Mouse (Mus musculus): ENCODE results near the gene Apoc4.
"Not testable (repeated sequence)": the region's sequence is repeated elsewhere in the genome, so short reads cannot be mapped to it uniquely, and the experiment has no call there.

Apoc4 gene

DNA sequence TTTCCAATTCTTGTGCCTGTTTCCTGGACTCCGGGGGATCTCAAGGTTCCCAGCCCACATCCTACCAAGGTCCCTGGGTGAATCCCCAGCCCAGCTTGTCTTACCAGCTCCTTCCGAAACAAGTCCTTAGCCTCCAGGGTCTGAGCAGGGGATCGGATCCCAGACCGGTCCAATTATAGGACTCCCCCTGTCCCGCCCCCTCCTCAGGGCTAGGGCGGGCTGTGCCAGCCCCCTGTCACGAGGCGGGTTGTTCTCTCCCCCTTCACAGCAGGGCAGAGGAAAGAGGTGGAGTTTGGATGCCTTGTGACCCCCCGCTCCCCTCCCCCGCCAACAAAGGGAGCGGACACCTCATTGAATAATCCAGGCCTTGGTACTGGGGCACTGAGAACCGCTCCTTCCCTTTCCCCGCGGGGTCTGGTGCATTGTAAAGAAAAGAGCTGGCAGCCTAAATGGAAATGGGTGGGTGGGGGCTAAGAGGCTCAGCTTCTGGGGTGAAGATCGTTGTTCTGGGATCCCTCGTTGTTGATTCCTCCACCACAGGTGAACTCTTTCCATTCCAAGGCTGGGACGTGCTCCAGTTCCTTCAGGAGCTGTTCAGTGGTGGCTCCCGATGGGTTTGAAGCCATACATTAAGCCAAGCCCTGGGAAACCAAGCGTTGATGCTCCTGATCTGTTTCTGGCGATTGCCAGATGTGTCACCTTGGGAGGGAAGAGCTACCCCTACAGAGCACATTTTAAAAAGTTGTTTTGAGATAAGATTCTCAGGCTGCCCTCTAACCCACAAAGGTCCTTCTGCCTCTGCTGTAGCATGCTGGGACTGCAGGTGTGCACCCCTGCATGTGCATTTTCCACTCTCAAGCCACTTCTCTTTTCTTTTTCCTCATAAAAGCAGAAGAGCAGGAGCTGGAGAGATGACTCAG lies 17.9 kb upstream of the Apoc4 start, which contains the start of gene Apoe:
Gene Apoe, minus strand, starts transcription at position 282 of the 920 bp plus-strand sequence.
- DNase-seq (ENCODE audit: low spot score): no peak

DNA sequence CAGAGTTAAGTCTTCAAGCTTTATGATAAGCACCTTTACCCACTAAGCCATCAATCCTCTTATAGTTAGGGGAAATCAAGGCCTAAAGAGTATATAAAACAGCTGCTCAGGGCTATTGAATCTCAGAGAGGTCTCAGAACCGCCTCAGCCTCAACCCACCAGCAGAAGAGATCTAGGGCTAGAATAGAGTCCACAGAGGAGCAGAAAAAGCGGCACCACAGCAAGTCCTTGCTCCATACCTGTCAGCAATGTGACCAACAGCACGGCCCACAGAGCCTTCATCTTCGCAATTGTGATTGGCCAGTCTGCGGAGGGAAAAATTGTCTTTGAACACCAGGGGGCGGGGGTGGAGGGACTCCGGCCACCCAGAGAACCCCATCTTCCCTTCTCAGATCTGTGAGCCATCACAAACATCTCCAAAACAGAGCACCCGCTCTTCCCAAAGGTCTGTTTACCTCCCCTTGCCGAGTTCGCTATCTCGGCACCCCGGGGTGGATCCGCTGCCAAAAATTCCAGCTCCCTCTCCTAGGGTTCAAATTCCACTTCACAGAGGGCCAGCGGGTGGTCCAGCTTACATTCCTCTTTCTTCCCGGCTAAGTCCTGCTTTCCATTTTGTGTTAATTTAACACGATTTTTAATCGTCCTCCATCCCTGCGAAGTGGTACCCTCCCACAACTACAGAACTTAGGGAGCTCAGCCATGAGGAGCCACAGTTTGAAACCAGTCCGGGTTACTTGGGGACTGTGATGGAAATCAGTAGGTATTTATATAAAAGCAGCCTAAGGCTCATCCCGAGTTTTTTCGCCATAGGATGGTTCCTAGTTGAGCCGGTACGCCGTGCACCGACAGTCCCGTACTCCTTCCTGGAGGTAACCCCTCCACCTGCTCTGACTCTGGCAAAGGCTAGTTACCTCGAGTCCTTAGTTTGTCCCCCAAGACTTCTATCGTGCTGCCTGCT lies 16.9 kb upstream of the Apoc4 start:
- DNase-seq (ENCODE audit: low spot score): no peak

DNA sequence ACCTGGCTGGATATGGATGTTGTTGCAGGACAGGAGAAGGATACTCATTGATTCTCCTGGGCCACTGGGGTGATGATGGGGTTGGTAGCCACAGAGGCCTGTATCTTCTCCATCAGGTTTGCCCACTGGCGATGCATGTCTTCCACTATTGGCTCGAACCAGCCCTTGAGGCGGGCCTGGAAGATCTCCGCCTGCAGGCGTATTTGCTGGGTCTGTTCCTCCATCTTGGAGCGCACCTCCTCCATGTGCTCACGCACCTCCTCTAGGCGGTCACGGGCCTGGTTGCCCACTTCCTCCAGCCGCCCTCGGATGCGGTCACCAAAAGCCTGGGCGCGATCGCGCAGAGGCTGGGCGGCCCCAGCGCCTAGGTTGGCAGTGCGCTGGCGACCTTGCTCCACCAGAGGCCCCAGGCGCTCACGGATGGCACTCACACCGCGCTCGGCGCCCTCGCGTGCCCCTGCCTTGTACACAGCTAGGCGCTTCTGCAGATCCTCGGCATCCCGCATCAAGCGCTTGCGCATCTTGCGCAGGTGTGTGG lies 15.1 kb upstream of the Apoc4 start:
- no peak for DNase-seq (ENCODE audit: low spot score)

DNA sequence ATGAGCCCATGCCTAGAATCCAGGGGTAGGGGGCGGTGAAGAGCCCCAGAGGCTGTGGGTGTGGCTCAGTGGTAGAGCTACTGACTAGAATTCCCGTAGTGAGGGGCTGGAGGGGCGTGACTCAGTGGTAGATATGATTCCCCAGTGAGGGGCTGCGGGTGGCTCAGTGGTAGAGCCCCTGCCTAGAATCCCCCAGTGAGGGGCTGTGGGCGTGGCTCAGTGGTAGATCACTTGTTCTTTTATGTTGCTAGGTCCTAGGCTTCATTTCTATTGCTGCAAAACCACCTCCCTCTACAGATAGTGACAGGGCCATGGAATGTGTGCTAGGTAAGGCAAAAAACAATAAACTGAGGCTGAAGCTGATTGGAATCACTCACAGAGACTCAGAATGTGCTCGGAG lies 14.6 kb upstream of the Apoc4 start:
- DNase-seq (ENCODE audit: low spot score): no peak

DNA sequence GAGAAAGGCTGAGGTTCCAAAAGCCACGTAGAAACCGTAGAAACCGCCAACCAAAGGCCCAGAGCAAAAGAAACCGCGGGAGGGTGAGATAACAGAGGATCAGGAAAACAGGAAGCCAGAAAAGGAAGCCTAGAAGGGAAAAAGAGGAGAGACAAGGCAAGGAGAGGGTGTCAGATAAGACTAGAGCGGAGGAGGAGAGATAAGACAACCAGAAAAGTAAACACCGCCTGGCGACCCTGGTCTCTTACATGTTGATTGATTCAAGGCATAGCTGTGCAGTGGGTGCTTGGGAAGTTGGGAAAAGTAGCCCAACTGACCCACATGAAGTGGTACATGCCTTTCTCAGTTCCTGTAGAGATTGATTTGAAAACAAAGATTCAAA lies 13.9 kb upstream of the Apoc4 start:
- DNase-seq (ENCODE audit: low spot score): no peak

DNA sequence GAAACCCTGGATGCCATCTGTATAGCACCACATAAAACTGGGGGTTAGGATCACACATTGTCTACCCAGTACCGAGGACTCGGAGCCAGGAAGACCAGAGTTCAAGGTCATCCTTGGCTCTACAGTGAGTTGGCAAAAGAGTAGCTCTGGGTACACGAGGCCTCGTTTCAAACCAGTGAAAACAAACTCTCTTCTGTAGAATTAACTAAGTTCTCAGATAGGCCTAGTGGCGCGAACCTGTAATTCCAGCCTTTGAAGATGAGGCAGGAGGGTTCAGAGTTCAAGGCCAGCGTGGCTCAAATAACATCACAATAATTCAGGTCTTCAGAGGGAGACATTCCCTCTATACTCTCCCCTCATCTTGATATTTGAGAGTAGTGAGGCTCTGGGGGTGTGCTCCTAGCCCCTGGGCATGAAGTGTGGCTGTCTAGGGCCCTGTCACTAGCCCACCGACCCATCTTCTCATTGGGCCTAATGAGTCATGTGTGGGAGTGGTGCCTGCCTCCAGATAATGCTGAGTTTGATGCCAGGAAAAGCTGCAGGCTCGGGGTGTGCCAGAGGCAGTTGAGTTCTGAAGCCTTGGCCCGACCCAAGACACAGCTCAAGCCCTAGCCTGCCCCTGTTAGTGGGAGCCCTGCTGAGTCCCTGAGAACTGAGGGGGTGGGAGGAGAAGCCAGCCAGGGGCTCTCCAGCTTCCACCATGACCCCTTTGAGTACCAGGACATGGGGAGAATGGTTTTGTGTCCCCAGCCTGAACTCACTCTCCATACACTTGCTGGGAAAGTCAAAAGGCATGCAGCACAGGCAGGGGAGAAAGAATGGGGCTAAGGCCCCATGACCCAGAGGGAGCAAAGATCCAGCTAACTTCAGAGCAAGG lies 13.3 kb upstream of the Apoc4 start:
- DNase-seq (ENCODE audit: low spot score): no peak

DNA sequence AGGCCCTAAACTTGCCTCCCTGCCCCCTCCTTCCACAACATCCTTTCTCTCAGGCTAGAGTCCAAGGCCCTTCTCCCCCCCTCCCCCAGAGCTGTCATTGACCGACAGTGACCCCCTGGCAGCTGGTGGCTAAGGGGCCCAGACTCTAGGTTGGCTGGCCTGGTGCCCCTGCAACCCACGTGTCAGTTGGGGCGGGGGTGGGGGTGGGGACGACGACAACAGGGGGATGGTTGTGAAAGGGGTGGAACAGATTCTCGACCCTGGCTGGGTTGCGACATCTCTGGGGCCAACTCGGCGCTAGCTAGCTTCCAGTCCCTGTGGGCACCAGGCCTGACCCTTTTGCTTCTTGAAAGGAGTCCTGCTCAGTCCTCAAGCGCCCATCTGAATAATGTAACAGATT lies 12.1 kb upstream of the Apoc4 start:
- no peak for DNase-seq (ENCODE audit: low spot score)

DNA sequence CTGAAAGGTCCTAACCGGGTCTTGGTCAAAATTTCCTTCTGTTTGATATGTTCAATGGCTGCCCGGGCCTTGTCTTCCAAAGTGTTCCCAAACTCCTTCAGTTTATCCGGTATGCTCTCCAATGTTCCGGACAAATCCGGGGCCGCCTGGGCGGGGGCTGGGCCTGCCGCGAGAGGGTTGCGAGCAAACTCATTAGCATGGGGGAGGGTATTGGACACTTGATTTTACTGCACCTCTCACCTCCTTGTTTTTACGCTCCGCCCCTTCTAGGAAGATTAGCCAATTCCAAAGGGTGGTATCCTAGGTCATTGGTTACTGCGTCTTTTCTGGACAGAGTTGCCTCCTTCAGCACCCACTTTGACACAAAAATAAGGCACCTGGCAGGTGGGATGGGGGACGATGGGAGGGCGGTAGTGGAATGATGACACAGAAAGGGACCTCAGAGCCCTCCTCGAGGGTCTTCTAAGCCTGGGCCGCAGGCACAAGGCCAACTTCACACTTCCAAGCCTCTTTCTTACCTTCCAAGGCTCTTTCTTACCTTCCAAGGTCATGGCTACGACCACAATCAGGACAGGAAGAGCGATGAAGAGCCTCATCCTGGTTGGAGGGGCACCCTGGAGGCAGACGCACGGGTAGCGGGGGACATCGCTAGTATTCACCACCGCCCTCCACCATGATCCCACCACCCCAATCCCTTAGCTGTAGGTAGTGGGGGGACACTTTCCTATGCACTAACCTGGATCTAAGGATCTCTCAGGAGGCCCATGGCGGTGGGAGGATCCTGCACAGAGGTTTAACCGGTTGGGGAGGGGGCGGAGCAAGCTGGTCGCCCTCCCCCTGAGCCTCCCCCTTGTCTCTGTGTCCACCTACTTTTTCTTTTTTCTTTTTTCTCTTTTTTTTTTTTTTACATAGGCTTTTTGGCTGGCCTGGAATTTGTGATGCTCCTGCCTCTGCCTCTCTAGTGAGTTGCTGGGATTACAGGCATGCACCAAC lies 10.9 kb upstream of the Apoc4 start, which contains the start of gene Apoc1:
Gene Apoc1, minus strand, starts transcription at position 788 of the 993 bp plus-strand sequence.
- DNase-seq (ENCODE audit: low spot score): no peak

DNA sequence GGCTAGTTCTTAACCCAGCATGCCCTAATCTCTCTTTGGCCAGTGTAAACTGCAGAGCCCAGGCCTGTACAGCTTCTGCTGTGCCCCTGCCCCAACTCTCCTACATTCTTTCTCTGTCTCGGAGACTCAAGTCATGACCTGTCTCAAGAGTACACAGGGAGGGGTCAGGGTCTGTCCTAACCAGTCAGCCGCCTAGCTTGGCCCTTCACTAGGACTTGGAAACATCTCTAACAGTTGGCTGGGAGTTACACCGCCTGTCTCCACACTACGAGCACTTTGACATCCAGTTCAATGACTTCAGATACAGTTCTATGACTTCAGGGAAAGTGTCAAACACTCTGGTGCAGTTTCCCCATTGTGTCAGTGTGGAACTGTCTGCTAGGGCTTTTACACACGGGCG lies 10.2 kb upstream of the Apoc4 start:
- no peak for DNase-seq (ENCODE audit: low spot score)

DNA sequence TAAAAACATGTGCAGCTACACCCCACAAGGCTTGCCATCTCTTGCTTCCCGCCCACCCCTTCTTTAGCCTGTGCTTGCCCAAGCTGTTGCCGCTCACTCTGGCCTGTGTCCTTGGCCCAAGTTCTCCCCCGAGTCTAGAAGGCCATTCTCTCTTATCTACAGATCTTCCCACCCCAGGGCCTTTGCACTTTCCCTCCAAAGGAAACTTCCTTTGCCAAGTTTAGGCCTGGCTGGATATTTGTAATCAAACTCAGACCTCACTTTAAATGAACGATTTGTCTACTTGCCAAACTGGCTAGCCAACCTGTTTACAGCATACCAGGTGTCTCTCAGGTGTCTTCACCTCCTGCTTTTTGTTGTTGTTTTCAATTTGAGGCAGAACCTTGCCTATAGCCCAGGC lies 9.6 kb upstream of the Apoc4 start:
- DNase-seq (ENCODE audit: low spot score): no peak

DNA sequence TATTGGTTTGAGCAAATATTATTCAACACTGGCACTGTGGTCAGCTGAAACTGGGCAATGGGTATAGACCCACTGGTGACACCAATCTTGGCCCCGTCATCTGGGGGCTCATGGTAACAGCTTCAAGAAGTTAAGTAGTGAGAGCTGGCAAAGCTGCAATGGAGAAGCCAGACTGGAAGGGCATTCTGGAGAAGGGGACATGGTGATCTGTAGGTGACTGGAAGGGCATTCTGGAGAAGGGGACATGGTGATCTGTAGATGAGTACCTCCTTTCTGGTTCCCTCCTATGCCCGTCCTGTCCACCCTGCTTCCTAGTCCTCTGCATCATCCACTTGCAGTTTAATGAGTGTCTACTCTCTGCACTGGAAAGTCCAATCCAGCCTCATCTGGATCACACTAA lies 7.3 kb upstream of the Apoc4 start:
- DNase-seq (ENCODE audit: low spot score): no peak

DNA sequence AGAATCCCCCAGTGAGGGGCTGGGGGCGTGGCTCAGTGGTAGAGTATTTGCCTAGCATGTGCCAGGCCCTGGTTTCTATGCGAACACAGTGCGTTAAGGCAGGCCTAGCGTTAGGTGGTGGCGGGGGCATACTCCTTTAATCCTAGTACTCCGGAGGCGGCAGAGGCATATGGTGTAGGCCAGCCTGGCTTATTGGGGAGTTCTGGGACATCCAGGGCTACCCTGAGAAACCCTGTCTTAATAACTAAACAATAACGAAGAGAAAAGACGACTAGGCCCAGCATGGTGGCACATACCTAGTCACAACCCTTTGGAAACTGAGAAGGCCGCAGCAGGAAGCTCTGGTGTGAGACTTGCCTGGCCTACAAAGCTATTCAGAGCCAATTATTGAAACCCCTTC lies 6.8 kb upstream of the Apoc4 start:
- DNase-seq (ENCODE audit: low spot score): no peak

DNA sequence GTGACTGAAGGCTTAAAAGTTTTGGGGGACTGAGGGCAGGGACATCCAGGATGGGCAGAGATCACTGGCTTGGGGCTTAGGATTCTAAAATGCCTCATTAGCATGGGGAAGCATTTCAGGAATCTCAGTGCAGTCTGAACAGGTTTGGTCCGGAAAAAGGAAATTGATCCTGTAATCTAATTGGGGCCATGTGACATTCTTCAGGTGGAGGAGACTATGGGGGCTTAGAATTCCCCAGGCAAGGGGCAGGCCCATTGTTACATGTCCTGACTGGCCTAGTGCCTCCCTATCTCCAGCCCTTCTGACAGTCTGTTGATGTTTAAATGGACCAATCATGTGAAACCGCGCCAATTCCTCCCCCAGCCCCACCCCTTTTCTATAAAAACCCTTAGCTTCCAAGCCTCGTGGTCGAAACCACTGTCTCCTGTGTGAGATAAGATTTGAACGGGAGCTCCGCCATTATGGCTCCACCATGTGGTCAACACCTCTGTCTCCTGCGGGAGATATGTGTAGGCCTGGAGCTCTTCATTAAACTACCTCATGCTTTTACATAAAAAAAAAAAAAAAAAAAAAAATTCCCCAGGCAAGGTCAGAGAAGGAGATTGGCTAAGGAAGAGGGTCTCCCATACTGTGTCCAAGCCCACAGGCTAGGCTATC lies 5.8 kb upstream of the Apoc4 start:
- DNase-seq (ENCODE audit: low spot score): not testable (repeated sequence)

DNA sequence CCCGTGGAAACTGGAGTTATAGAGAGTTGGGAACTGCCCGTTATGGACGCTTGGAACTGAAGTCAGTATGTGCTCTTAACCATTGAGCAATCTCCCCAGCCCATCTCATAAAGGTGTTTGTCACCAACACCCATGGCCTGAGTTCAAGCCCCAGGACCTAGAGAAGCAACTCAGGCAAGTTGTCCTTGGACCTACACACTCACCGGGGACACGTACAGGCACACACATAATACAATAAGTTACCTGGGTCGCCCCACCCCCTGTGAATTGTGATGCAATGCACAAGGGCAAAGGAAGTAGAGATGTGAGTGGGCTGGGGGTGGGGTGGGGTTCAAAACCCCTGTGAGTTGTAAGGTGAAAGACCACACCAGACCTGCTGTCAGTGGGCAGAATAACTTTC lies 5.2 kb upstream of the Apoc4 start:
- DNase-seq (ENCODE audit: low spot score): no peak

DNA sequence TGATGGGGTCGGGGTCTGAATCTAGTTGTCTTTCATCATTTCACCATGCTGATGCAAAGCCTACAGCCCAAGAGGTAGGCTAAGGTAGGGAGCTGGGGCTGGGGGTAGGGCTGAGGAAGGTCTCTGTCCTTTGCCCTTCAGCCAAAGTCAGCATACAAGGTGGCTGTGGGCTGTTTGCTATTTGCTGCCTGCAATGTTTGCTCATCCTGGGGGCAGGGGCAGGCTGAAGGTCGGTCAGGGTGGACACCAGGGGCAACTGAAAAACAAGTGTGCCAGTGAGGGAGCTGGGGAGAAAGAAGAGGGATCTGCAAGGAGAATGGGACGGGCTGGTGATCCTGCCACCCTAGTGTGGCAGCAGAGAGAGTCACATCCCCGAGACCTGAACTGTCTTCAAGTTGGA lies 4.1 kb upstream of the Apoc4 start:
- DNase-seq (ENCODE audit: low spot score): no peak

DNA sequence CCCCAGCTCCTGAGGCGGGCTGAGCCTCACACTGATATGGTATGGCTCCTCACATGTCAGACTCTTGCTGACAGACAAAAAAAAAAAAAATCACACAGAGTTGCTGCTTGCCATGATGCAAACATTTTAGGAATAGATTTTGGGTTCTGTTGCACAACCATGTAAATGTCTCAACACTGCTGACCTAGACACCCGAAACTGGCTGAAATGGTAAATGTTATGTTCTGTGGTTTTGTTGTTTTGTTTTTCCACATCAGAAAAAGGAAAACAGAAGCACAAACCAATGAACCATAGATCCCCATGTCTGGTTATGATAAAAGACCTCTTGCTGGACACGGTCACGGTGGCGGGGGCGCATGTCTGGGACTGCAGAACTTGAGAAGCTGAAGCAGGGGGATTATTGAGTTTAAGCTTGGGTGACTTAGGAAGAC lies 2.5 kb upstream of the Apoc4 start:
- DNase-seq (ENCODE audit: low spot score): no peak

DNA sequence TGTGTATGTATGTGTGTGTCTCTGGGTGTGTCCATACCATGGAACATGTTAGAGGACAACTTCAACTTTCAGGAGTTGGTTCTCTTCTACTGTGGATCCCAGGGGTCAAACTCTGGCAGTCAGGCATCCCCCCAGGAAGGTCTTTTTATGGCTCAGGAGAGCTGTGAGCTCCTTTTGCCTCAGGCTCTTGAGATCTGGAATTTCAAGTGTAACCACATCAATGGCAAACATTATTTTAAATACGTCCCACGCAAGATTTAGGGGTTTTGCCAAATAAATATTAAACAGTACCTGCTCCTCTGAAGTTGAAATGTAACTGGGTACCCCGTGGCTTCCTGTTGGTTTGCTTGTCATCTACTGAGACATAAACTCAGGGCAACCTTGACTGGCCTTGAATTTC lies 1.7 kb upstream of the Apoc4 start:
- no peak for DNase-seq (ENCODE audit: low spot score)

DNA sequence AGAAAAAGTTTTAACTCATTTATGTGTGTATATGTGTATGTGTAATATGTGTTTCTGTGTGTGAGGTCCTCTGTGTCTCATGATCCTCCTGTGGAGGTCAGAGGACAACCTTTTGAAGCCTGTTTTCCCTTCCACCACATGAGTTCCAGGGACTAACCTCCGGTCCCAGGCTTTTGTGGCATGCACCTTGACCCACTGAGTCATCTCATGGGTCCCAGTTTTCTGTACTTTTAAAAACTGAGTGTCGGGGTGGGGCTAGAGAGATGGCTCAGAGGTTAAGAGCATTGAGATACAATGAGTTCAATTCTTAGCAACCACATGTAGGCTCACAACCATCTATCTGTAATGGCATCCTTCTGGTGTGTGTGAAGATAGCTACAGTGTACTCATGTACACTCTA lies 577 bp downstream of the Apoc4 start:
- DNase-seq (ENCODE audit: low spot score): no peak

DNA sequence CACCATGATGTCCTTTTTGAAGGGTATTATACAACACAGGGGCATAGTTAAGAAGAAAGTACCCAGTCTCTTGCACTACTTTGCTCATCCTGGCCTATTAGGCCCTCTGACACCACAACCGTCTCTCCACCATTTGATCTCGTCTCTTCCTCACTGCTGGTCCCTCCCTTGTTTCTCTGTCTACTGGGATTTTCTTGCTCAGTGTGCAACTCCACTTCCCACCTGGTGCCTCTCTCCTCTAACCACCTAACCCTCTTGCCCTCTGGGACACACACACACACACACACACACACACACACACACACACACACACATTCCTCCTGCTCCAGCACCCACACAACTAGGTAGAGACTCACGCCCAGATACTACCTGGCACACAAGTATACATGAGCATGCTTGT lies 2.4 kb downstream of the Apoc4 start:
- no peak for DNase-seq (ENCODE audit: low spot score)

DNA sequence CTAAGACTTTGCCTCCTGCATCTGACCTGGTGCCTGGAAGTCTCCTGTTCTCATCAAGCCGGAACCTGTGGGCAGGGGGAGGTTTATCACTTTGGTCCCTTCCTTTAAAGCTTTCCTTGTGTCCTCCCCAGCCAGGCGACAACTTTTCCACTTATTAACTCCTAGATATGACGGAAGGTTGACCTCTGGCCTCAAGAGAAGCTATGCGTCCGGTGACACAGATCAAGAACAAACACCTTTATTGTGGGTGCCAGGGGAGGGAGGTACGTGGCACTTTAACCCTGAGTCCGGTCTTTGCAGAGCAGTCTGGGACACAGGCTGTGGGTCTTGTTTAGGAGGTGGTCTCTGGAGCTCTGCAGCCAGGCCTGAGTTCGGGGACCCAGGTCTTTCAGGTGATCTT lies 3.4 kb downstream of the Apoc4 start, which contains the start of gene Apoc2:
Gene Apoc2, minus strand, starts transcription at position 70 of the 400 bp plus-strand sequence.
- DNase-seq (ENCODE audit: low spot score): no peak
